Mouse (Mus musculus) B cell, adult (primary cell): Measurements from ENCODE around the gene Trim12c. TPM values are rescaled to one million over a fixed set of nuclear protein-coding genes. Genes with fewer than 3 reads are reported as not detected.

ENCODE experiments used
- total RNA-seq: library from RNA; stranded (reverse); gene quantifications from 4 replicates; pipeline ENCODE4 v1.2.4, GENCODE M21; 2023; ENCODE audit not compliant: inconsistent age

Trim12c gene
- total RNA-seq, result 49.4 to 56.2 TPM (median 54.7 TPM) in 4 replicates

DNA sequence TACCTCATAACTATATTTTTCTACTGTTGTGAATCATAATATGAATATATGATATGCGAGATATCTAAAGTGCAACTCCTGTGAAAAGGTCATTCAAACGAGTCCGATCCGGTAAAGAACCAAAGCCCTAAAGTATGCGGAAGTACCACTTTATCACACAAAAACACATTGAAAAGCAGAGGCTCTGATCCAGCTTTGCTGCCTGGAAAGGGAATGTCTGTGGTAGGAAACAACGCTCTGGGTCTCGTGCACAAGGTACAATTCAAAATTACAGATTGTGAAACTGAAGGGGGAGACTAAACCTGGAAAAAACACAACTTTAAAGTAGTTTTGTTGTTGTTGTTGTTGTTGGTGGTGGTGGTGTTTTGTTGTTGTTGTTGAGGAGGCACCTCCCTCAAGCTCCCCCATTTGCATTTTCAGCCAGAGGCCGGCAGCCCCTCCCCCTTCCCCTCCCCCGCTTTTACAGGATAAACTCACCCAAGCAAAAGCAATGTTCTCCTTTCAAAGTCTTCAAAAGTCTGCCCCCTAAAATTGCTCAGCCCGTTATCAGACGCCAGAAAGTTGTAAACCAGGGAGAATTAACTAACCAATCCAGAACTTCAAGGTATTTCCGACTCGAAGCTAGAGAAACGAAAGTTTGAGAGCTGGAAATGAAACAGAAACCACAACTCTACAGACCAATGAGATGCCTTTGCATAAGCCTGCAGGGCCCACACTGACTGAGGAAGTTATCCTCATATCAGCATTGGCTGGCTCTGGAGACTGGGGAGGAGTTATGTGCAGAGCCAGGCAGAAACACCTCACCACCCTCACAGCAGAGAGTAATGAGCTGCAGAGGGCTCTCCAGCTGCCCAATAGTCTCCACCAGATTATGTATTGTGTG lies at the start of gene Trim12c:
Trim12c (minus strand) TSS at position 646 of the 883 bp plus-strand sequence.

DNA sequence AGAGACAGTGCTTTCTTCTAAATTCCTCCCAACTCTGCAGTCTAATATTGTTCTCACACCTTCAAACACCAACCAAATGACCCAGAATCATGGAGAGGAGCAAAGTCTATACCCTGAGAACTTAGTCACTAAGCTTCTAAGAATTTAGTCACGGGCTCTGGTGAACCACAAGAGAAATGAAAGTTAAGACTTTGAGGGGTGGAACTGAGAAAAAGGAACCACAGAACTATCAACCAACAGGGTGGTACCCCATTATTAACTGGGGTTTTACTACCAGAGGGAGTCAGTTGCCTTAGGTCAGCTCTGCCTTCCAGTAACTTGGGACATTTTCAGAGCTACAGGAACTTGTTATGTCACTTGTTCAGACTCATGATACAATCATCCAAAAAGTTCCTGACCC lies 47.5 kb upstream of the Trim12c start, which contains the start of gene Trim30c:
Trim30c (minus strand) TSS at position 140 of the 400 bp plus-strand sequence.

DNA sequence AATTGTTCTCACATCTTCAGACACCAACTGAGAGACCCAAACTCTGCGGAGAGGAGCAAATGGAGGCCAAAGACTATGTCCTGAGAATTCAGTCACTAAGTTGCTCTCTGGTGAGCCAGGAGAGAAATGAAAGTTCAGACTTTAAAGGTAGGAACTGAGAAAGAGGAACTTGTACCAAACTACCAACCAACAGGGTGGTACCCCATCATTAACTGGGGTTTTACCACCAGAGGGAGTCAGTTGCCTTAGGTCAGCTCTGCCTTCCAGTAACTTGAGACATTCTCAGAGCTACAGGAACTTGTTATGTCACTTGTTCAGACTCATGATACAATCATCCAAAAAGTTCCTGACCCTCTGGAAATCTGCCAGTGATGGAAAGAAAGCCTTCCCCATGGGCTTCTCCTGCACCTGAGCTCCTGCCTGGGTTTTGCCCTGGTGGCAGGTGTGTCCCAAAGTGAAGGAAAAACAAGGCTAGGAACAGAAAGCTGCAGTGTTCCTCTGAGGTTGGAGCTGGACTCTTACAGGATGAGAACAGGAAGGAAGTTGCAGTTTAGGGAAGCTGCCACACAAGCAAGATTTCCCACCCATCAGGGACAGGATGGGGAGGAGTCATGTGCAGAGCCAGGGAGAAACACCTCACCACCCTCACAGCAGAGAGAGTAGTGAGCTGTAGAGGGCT lies 16.7 kb upstream of the Trim12c start, which contains the start of gene Trim30b:
Trim30b (minus strand) TSS at position 149 of the 679 bp plus-strand sequence.

DNA sequence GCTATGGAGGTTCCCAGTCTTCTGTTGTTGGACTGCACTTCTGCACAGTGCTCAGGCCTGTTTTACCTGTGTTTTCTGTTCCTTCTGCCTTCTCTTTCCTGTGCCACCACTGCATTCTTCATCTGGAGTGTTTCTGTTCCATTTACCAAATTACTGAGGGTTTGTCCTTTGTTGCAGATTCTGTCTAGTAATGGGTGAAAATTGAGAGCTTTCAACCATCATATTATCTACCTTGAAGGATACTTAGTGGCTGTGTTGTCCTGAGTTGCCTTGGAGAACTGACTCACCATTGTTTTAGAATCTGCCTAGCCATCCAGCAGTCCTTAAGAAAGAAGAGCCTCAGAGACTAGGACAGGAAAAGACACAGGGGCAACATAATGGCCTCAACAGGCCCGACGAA lies 24.0 kb downstream of the Trim12c start, which contains the start of gene Trim34b:
Trim34b (plus strand) TSS at position 301 of the 400 bp plus-strand sequence.

DNA sequence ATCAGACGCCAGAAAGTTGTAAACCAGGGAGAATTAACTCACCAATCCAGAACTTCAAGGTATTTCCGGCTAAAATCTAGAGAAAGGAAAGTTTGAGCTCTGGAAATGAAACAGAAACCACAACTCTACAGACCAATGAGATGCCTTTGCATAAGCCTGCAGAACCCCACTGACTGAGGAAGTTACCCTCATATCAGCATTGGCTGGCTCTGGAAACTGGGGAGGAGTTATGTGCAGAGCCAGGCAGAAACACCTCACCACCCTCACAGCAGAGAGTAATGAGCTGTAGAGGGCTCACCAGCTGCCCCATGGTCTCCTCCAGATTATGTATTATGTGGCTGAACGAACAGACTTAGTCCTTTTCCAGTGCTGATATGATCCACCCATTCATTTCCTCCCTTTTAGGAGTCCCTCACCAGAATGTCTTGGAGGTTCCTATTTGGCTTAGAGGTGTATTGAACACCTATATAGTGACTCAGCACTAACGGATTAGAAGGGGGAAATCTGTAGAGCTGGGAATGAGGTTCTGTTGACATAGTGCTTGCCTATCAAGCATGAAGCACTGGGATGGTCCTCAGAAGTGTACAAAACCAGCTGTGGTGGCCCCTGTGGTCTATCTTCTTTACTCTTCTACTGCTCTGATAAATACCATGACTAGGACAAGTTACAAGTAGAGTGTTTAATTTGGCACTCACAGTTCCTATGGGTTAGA lies 37.6 kb downstream of the Trim12c start, which contains the start of gene Trim12a:
Trim12a (minus strand) TSS at position 98 of the 712 bp plus-strand sequence.

Other genes with a start within 250 kb of the Trim12c start
- gene Olfr646, start 248.5 kb downstream of the Trim12c start, total RNA-seq, result 0.27 to 0.29 TPM (median 0.27 TPM) in 3 of 4 replicates, not detected in the other
- not detected in 4 replicates for gene Ubqln5, start 223.5 kb downstream of the Trim12c start, total RNA-seq
- gene Olfr643, start 216.0 kb downstream of the Trim12c start, total RNA-seq, result not detected in 4 replicates
- not detected in 4 replicates for gene Ubqln3, start 210.1 kb downstream of the Trim12c start, total RNA-seq
- gene Ubqlnl, start 202.8 kb downstream of the Trim12c start, total RNA-seq, result not detected in 4 replicates
- not detected in 4 replicates for gene Olfm5, start 188.5 kb downstream of the Trim12c start, total RNA-seq
- gene Olfr648, start 170.0 kb downstream of the Trim12c start, total RNA-seq, result not detected in 4 replicates
- gene Olfr649, start 157.4 kb downstream of the Trim12c start, total RNA-seq, result not detected in 4 replicates
- gene Trim6, start 134.6 kb downstream of the Trim12c start, total RNA-seq, result 0.33 to 0.90 TPM (median 0.54 TPM) in 4 replicates
- gene Trim34a, start 108.9 kb downstream of the Trim12c start, total RNA-seq, result 57.6 to 72.3 TPM (median 61.7 TPM) in 4 replicates
- gene Trim5, start 65.3 kb downstream of the Trim12c start, total RNA-seq, result 23.9 to 32.0 TPM (median 28.3 TPM) in 4 replicates
- 99.6 to 116 TPM (median 109 TPM) in 4 replicates for gene Trim12a, start 37.9 kb downstream of the Trim12c start, total RNA-seq
- 1.8 to 3.7 TPM (median 3.2 TPM) in 4 replicates for gene Trim34b, start 23.9 kb downstream of the Trim12c start, total RNA-seq
- gene Trim30b, start 16.5 kb upstream of the Trim12c start, total RNA-seq, result 24.9 to 30.6 TPM (median 28.9 TPM) in 4 replicates
- 5.9 to 8.7 TPM (median 6.9 TPM) in 4 replicates for gene Trim30c, start 47.5 kb upstream of the Trim12c start, total RNA-seq
- 68.2 to 107 TPM (median 83.3 TPM) in 4 replicates for gene Trim30a, start 111.8 kb upstream of the Trim12c start, total RNA-seq
- gene Trim30d, start 154.5 kb upstream of the Trim12c start, total RNA-seq, result 18.8 to 29.2 TPM (median 19.9 TPM) in 4 replicates
- not detected in 4 replicates for gene Olfr651, start 196.8 kb upstream of the Trim12c start, total RNA-seq
- not detected in 4 replicates for gene Olfr652, start 207.5 kb upstream of the Trim12c start, total RNA-seq
- not detected in 4 replicates for gene Olfr653, start 224.0 kb upstream of the Trim12c start, total RNA-seq
- gene Olfr654, start 233.7 kb upstream of the Trim12c start, total RNA-seq, result not detected in 4 replicates
- 0.39 to 0.64 TPM in 2 of 4 replicates, not detected in the others for gene Olfr655, start 248.4 kb upstream of the Trim12c start, total RNA-seq